Mouse (Mus musculus) liver, adult (tissue): ENCODE results near the gene Gatm.

Experiments
- GATA4 ChIP-seq: IDR thresholded peaks from 2 replicates; pipeline ENCODE4 v1.6.1; 2014; ENCODE audit warnings: mild to moderate bottlenecking, low read length; ENCODE audit not compliant: insufficient replicate concordance

The Gatm gene

DNA sequence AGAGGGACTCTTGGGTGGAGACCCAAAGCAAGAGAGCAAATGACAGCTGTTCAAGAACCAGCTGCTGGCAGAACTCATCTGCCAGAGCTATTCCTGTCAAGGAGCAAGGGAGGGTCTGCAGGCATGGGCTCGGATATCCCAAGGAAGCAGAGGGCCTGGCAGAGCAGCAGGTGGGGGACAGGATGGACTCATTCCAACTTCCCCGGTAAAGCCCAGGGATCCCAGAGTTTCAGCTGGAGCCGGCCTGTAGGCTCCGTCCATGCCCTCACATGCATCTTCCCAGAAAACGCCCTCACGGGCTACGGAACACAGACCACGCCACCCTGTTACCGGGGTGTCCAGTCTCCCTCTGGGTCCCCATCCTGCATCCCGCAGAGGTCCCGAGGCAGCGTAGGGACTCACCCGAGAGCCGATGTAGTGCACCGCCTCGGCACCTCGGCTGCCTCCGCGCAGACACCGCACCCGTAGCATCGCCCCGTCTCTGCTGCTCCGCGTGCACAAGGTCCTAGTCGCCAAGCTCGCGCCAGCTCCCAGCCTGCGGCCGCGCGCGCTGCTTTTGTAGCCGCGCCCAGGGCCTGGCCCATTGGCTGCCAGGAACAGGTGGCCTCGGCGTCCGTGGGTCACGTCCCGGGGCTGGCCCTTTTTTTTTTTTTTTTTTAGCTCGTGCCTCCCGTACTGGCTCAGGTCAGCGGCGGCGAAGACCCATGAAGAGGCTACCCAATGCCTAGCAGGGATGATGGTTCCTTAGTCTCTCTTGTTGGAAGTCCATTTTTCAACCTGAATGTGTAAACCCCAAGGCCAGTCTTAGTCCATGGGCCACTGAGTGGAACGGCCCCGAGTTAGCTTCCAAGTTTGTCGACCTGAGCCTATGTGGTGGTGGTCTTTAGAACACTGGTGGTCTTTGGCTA is at the start of gene Gatm:
Gene Gatm, minus strand, starts transcription at position 558 of the 908 bp plus-strand sequence.
- TF ChIP-seq GATA4 = no peak

DNA sequence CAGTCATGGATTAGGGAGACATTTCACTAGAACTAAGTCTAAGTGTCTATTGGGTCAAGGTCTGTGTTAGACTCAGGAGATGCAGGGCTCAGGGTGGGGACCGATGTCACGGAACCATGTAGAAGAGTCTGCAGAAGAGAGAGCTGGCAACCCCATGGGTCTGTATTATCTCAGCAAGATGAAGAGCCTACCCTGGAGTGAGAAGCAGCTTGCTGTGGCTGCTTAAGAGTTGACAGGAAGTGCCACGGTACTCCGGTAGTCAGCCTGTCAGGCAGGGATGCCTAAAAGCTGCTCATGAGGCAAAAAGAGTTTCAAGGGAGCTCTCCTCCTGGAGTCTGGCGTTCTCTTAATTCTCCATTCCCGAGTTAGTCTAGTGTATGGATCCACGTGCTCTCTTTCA is 48.7 kb upstream of the Gatm start:
- no peak for TF ChIP-seq GATA4

DNA sequence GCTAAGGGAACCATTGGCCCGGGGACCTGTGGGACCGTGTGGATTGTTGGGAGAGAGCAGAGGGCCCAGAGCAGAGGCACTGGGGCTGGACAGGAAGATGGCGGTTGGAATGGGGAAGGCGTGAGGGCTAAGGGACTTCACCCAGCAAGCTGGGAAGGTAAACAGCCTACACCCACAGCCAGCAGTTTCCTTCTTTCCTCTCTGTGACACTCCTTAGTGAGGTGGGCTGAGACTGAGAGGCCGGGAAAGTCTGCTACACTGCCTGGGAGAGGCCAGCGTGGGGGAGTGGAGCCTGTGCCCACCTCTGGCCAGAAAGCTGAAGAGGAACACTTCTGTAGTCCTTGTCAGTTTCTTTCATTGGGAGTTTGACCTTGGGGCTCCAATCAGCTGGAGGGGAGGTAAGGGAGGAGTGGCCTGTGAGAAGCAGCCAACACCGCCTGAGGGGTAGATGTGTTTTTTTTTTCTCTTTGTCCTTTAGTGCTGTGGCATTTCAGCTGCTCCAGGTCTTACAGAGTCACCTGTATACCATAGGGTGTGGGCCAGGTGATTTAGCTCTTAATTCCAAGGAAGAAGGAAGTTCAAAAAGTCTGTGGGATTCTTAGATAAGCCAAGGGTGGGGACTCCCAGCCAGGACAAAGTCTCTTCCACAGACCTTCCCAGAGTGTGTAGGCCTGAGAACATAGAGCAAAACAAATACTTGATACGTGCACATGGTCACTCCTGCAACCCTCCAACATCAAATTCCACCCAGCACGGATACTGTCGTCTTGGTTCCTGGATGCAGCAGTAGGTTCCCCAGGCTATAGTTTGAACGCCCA is 46.8 kb upstream of the Gatm start:
- TF ChIP-seq GATA4 = no peak

DNA sequence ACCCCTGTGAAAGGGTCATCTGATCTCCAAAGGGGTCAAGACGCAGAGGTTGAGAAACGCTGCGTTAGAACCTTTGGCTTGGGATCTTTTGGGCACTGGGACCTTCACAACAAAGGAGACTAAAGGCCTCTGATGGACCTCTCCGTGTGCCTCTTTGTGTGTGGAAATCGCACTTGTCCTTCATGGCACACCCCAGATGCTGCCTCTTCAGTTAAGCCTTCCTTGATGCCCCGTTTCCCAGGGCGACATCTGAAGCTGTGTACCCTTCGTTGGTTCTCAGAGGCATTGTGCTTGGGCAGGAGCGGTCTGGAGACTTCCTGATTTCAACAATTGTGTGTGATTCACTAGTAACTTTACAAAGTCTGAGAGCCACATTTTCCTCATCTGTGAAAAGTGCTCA is 45.7 kb upstream of the Gatm start:
- no peak for TF ChIP-seq GATA4

- TF ChIP-seq GATA4 = no peak
Observed at GRCm38 (mm10) chr2:122656052-122656451, 44.9 kb upstream of the Gatm start.

DNA sequence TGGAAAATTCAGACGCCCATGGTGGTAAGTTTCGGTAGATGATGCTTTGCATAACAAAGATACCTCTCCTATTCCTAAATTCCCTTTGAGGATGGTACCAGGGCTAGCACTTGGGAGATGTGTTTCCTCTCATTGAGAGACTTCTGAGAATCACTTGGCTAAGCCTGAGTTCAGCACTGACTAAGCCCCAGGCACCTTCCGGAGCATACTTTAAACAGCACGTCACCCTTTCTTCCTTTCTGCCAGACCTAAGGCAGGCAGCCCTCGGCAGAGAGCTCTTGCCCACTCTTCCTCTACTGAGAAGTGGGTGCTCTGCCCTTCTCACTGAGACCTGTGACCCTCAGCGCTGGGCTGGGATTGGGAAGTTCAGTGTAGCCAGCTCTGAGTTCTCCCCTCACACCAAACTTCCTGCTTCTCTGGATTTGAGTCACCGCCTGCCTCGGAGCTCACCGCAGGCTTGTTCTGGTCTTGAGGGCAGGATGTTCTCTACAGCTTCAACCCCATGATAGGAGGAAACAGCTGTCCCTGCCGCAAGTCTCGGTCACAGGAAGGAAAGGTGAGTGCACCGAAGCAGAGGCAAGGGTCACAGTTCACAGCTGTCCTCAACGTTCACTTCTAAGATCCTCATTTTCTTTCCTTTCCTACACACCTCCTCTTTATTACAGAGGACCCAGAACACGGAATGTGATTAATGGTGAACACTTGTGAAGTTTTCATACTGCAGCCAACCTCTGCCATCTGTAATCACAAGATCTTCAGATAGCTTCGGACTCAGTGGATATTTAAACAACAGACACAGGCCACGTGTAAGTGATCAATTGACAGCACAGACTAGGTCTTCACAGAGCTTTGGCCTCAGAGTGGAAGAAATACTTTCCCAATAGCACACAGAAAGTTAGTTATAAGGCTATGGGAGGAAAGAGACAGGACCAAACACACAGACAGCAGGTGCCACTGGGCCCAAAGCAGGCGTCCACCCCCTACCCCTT is 41.3 kb upstream of the Gatm start:
- no peak for TF ChIP-seq GATA4

DNA sequence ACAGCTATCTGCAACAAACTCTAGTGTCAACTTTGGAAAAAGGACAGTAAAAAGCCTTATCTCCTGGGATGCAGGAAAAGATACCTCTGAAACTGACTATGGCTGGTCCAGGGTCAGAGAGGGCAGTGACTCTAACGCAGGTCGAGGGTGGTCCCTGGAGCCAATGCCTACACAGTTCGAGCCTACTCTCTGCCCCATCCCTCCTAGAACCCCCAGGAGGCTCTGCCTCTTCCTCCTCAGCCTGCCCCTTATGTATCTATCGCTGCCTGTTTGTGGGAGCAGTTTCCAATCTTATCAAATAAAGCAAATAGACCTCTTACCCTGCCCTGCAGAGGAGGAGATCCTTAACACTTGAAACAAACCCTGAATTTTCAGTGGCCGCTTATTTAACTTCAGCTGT is 27.6 kb upstream of the Gatm start:
- TF ChIP-seq GATA4 = no peak

- TF ChIP-seq GATA4 = no peak
Observed at GRCm38 (mm10) chr2:122638029-122638428, 26.9 kb upstream of the Gatm start.

DNA sequence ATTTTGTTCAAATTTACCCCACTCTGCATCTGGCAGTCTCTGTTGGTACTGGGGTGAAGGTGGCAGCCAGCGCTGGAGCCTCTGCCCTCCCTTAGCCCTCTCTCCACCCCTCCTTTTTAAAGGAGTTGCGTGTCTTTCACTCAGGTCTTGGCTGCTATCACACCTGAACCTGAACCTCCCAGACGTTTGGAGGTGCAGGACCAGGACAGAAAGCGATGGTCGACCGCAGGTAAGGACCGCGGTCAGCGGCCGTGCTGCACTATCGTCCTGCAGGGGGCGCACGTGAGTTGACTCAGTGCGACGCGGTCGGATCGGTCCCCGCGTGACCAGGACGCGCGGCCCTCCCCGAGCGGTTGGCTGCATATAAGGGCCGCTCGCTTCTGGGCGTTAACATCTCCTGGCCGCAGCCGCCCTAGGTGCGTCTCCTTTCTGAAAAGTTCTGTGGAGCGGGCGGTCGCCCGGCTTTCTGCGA is 26.5 kb upstream of the Gatm start:
- no peak for TF ChIP-seq GATA4

DNA sequence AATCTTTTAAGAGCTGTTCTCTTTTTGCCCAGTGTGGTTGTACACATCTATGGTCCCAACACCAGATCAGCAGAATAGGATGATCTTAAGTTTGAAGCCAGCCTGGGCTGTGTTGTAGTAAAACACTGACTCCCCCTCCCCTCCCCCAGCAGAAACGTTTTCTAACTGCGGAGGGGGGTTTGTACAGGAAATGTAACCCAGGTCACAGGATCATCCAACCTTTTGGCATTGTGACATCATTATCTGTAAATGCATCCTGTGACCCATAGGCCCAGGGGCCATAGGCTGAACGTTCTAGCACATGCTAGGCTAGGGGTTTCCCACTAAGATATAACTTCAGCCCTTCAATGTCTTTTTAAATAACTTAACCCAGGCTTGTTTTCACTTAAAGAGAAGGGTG is 25.6 kb upstream of the Gatm start, which contains the start of gene AA467197:
Gene AA467197, plus strand, starts transcription at position 301 of the 400 bp plus-strand sequence.
- TF ChIP-seq GATA4 = no peak

- TF ChIP-seq GATA4 = no peak
Observed at GRCm38 (mm10) chr2:122631226-122631801, 20.2 kb upstream of the Gatm start.

GRCm38 (mm10) chr2:122630465-122631225 is 19.5 kb upstream of the Gatm start:
- 0 out of 2 replicates have a peak, but pooled peaks have one; percentile 8 for TF ChIP-seq GATA4

- no peak for TF ChIP-seq GATA4
Observed at GRCm38 (mm10) chr2:122629871-122630270, 18.8 kb upstream of the Gatm start.
